Mouse (Mus musculus) embryo, embryonic 10 days (tissue): Measurements from ENCODE around the gene Slc39a11.

ENCODE experiments used
- DNase-seq: peaks from one replicate; pipeline ENCODE4 v3.0.0-alpha.2; 2015; ENCODE audit warnings: low spot score

Slc39a11 gene

GRCm38 (mm10) chr11:113284951-113285741 lies 364.7 kb downstream of the Slc39a11 start:
- no peak for DNase-seq

- no peak for DNase-seq
These were observed 366.5 kb downstream of the Slc39a11 start for GRCm38 (mm10) chr11:113283376-113283811.

- no peak for DNase-seq
These were observed 371.6 kb downstream of the Slc39a11 start for GRCm38 (mm10) chr11:113278238-113278637.

GRCm38 (mm10) chr11:113277034-113277612 lies 372.8 kb downstream of the Slc39a11 start:
- no peak for DNase-seq

- DNase-seq = no peak
These were observed 373.4 kb downstream of the Slc39a11 start for GRCm38 (mm10) chr11:113276518-113276917.

GRCm38 (mm10) chr11:113274037-113274436 lies 375.8 kb downstream of the Slc39a11 start:
- DNase-seq = no peak

- DNase-seq = no peak
These were observed 378.0 kb downstream of the Slc39a11 start for GRCm38 (mm10) chr11:113271857-113272256.

- DNase-seq = no peak
These were observed 381.0 kb downstream of the Slc39a11 start for GRCm38 (mm10) chr11:113268831-113269319.

GRCm38 (mm10) chr11:113267516-113268230 lies 382.2 kb downstream of the Slc39a11 start:
- DNase-seq = no peak

GRCm38 (mm10) chr11:113266706-113267105 lies 383.2 kb downstream of the Slc39a11 start:
- DNase-seq = no peak

- DNase-seq = no peak
These were observed 384.3 kb downstream of the Slc39a11 start for GRCm38 (mm10) chr11:113265567-113265966.

GRCm38 (mm10) chr11:113263971-113264370 lies 385.9 kb downstream of the Slc39a11 start:
- DNase-seq = no peak

- no peak for DNase-seq
These were observed 387.8 kb downstream of the Slc39a11 start for GRCm38 (mm10) chr11:113262062-113262461.

GRCm38 (mm10) chr11:113261421-113261820 lies 388.5 kb downstream of the Slc39a11 start:
- no peak for DNase-seq

- no peak for DNase-seq
These were observed 390.0 kb downstream of the Slc39a11 start for GRCm38 (mm10) chr11:113259712-113260382.

GRCm38 (mm10) chr11:113258016-113258415 lies 391.9 kb downstream of the Slc39a11 start:
- DNase-seq = no peak

- DNase-seq = peak; percentile 61
These were observed 395.2 kb downstream of the Slc39a11 start for GRCm38 (mm10) chr11:113254653-113255052.

- no peak for DNase-seq
These were observed 396.7 kb downstream of the Slc39a11 start for GRCm38 (mm10) chr11:113253169-113253568.

- no peak for DNase-seq
These were observed 398.7 kb downstream of the Slc39a11 start for GRCm38 (mm10) chr11:113251172-113251571.

- no peak for DNase-seq
These were observed 403.4 kb downstream of the Slc39a11 start for GRCm38 (mm10) chr11:113246475-113246874.

GRCm38 (mm10) chr11:113245666-113246065 lies 404.2 kb downstream of the Slc39a11 start:
- no peak for DNase-seq

- no peak for DNase-seq
These were observed 415.4 kb downstream of the Slc39a11 start for GRCm38 (mm10) chr11:113234432-113234831.
